Mouse (Mus musculus) MEL-GATA-1-ER (cell line): ENCODE measurements around the gene Dbp.

ENCODE experiments used
- DNase-seq: peaks from one replicate; pipeline ENCODE4 v3.0.0-alpha.2; 2012; ENCODE audit warnings: low read depth; ENCODE audit errors: extremely low read depth

Gene Dbp

DNA sequence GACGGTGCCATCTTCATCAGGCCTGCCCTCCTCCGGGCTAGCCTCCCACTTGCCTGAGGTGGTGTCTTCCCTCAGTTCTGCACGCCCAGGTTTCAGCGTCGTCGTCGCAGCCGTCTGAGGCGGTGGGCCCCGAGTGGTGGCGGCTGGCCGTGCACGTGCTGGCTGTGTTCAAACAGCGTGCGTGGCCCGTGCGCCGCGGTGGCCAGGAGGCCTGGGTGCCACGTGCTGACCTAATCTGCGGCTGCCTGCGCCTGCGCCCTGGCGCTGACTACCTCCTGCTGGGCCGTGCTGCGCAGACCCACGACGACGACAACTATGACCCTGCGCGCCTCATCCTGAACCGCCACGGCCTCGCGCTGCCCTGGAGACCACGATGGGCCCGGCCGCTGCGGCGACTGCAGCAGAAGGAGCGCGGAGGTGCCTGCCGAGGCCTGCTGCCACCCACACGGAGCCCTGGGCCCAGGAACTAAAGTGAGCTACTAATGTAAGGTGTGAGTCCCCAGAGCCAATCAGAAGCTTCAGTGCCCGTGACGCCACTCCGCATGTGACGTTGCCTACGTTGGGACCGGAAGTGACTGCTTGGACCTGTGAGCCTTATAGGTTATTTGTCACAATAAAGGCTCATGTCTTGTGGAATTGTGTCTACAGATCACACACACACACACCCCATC lies 10.8 kb upstream of the Dbp start, which contains the start of gene Sec1:
Sec1 (minus strand) TSS at position 482 of the 671 bp plus-strand sequence.
- no peak for DNase-seq

DNA sequence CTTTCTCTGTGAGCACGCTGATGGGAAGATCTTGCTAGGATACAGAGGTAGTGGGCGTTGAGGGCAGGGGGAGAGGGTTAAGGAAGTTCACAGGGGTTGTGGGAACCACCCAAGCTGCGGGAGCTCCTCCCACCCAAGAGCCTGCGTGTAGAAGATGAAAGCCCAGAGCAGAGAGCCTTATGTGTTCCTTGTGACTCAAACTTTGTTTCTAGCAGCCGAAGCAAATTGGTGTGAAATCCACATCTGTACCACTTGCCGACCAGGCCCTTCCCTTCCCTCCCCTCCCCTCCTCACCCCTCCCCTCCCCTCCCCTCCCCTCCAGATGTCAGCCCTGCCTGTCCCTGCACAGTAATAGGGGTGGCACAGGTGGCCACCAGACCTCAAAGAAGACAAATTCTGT lies 9.8 kb upstream of the Dbp start:
- DNase-seq: no peak

GRCm38 (mm10) chr7:45697894-45698293 lies 7.0 kb upstream of the Dbp start:
- no peak for DNase-seq

DNA sequence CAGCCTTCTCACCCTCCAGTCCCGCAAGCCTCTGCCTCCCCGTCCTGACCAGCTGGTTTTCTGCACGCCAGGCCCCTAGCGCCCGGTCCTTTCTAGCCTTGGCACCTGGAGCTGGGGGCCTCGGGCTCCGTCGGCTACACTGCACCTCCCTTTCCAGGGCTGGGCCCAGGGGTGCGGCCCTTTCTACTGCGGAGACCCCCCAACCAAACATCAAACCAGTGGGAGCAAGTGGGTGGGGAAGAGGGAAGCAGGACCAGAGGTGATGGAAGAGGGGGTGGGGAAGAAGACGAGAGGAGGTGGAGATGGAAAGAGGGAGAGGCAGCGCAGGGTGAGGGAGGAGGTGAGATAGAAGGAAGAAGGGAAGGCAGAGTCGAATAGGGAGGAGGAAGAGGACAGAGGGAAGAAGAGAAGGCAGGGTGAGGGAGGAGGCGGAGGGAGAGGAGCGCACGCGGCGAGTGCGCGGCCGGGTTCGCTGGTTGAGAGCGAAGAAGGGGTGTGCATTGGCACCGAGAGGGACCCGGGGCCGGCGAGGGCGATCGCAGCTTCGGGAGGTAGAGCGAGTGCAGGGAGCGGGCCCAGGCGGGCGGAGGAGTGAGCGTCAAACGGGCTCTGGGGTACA lies 5.3 kb upstream of the Dbp start, which contains the start of gene Car11:
Car11 (plus strand) TSS at position 321 of the 619 bp plus-strand sequence.
- no peak for DNase-seq

- DNase-seq: peak; percentile 63
Observed at GRCm38 (mm10) chr7:45700301-45701015, 4.4 kb upstream of the Dbp start.

GRCm38 (mm10) chr7:45701072-45701471 lies 3.8 kb upstream of the Dbp start:
- no peak for DNase-seq

GRCm38 (mm10) chr7:45701607-45702006 lies 3.3 kb upstream of the Dbp start:
- DNase-seq: no peak

GRCm38 (mm10) chr7:45702316-45702715 lies 2.6 kb upstream of the Dbp start:
- no peak for DNase-seq

DNA sequence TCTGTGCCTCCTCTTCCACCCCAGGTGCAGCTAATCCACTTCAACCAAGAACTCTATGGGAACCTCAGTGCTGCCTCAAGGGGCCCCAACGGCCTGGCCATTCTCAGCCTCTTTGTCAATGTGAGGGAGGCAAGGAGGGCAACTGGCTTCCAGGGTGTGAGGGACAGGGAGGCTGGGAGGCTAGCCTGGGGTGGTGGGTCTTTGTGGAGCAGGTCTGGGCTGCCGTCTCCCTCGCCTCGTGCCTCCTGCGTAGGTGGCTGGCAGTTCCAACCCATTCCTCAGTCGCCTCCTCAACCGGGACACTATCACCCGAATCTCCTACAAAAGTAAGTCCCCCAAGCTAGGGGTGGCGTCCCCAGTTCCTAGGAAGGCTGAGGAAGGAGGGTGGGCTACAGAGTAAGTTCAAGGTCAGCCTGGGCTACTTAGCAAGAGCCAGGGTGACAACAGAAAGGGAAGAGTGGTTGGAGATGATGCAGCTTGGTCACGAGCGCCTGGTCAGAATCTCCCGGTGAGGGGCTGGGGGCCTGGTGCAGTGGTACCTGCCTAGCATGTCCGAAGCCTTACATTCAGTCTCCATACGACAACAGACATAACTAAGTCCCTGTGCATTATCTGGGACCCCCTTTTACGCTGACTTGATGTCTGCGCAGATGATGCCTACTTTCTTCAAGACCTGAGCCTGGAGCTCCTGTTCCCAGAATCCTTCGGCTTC lies 1.9 kb upstream of the Dbp start:
- DNase-seq: no peak

- DNase-seq: no peak
Observed at GRCm38 (mm10) chr7:45703521-45704033, 1.3 kb upstream of the Dbp start.

DNA sequence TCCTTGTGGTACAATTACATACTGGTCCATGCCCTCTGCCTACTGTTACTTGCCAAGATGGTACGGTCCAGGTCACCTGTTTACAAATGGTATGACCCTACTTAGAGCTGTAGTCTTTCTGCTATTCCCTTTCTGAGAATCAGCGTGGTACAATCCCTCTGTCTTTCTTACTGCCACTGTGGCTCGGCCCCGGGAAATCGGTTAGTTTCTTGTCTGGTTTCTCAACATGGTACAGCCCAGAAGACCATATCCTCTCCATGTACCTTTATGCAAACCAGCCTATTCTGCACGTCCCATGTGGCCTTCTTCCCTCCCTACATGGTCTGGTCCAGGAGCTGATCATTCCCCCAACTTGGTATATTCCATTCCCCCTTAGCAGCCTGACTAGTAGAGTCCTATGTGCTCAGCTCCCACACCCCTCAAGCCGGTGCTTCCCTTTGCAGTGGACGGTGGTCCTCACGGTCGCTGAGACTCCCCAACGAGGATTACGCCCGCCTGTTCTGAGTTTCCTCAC lies 785 bp upstream of the Dbp start:
- DNase-seq: peak; percentile 88

- DNase-seq: no peak
Observed at GRCm38 (mm10) chr7:45705443-45705864, 566 bp downstream of the Dbp start.

- DNase-seq: peak; percentile 52
Observed at GRCm38 (mm10) chr7:45705873-45706281, 989 bp downstream of the Dbp start.

- DNase-seq: peak; percentile 61
Observed at GRCm38 (mm10) chr7:45706721-45707241, 1.9 kb downstream of the Dbp start.

GRCm38 (mm10) chr7:45707375-45707967 lies 2.6 kb downstream of the Dbp start:
- DNase-seq: peak; percentile 88

- peak; percentile 32 for DNase-seq
Observed at GRCm38 (mm10) chr7:45708221-45708761, 3.4 kb downstream of the Dbp start.

DNA sequence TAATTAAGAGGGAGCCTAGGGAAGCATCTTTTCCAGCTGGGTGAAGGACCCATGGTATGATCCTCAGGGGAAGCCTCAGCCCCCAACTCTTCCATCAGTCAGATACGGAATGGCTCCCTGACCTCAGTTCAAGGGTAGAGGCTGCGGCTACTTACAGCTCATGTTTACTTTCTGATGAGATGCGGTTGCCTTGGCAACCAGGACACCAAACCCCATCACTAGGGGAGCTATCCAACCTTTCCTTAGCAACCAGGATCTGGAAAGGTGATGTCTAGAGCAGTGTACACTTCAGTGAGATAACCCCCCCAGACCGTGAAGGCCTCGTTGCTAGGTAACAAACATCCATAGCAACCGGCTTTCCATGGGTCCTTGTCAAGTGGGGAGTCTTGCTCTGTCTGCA lies 4.1 kb downstream of the Dbp start:
- DNase-seq: no peak

GRCm38 (mm10) chr7:45709677-45710355 lies 4.9 kb downstream of the Dbp start:
- no peak for DNase-seq

DNA sequence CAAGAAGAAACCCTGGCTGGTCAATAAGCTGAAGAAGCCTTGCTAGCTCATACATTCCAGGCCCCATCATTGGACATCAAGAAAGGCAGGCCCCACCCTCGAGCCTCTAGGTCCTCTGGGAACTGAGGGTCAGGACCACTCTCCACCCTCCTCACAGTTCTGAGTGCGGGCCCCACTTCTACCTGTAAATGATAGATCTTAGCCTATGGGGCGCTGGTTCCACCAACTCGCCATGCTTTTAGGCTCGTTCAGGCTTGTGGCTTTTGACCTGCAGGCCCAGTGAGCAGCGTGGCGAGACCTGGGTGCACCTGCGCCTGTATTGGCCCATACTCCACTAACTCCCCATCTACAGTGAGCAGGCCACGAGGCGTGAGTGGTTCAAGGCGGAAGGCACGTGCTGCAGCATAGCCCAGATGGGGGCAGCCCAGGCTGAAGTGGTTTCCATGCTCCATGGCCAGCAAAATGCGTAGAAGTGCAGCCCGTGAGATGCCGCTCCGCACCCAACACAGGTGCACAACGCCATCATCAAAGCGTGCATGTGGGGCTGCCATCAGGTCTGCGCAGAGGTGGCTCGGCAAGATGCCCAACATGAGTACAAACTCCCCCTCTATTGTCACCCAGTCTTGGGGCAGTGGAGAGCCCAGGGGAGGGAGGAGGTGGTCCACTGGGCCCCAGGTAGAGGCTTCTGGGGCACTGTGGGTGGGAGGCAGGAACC lies 5.7 kb downstream of the Dbp start:
- DNase-seq: no peak
